Mouse (Mus musculus): ENCODE results near the gene Kdm5a. TPM values are rescaled to one million over a fixed set of nuclear protein-coding genes. Genes with fewer than 3 reads are reported as not detected.
A peak's percentile ranks its signal among the peaks of the same experiment; 100 is the strongest.

Kdm5a gene
- polyA plus RNA-seq, 1 experiment: 75.3 TPM

DNA sequence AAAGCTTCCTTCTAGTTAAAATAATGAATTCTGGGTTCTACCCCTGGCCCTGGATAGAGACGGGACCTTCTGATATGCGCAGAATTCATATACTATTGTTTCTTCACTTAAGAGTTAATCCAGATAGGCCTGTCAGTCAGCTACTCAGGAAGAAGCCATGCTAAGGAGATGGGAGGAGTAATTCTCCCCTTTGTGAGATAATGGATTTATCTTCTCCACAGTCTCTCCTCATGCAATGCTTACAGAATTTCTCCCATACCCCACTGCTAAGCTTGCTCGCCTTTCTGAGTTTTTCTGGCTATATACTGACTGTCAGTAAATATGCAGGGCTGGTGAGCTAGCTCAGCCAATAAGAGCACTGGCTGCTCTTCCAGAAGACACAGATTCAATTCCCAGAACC lies 86.3 kb downstream of the Kdm5a start:
- no peaks in the 10 kb centered on the region for H3K9me3 ChIP-seq (replicated peaks; ENCODE audit: control insufficient read depth, insufficient read depth, low read length, poor library complexity, severe bottlenecking)
- no peaks in the 10 kb centered on the region for H3K4me1 ChIP-seq (ENCODE audit: control insufficient read depth, insufficient read depth, low read length)
- no peaks in the 10 kb centered on the region for H3K36me3 ChIP-seq (ENCODE audit: control insufficient read depth, insufficient read depth, low read length, poor library complexity, severe bottlenecking)
- H3K4me3 ChIP-seq (ENCODE audit: low read depth, low read length): no peak overlapping the region
- H3K27me3 ChIP-seq (ENCODE audit: control insufficient read depth, insufficient read depth, low read length, poor library complexity, severe bottlenecking): no peaks in the 10 kb centered on the region
- H3K9ac ChIP-seq (ENCODE audit: low read depth, poor library complexity, severe bottlenecking): no peak overlapping the region
- no peak overlapping the region for H3K27ac ChIP-seq (ENCODE audit: insufficient read depth, low read length)
- TF ChIP-seq CTCF (IDR thresholded peaks at IDR 0.05; ENCODE audit: low read depth, low read length): no peak
- no peak for TF ChIP-seq EP300 (IDR thresholded peaks at IDR 0.05; ENCODE audit: insufficient read depth, low read depth, low read length)
- no peak for TF ChIP-seq POLR2A (IDR thresholded peaks at IDR 0.05; ENCODE audit: insufficient read depth, low read length)

DNA sequence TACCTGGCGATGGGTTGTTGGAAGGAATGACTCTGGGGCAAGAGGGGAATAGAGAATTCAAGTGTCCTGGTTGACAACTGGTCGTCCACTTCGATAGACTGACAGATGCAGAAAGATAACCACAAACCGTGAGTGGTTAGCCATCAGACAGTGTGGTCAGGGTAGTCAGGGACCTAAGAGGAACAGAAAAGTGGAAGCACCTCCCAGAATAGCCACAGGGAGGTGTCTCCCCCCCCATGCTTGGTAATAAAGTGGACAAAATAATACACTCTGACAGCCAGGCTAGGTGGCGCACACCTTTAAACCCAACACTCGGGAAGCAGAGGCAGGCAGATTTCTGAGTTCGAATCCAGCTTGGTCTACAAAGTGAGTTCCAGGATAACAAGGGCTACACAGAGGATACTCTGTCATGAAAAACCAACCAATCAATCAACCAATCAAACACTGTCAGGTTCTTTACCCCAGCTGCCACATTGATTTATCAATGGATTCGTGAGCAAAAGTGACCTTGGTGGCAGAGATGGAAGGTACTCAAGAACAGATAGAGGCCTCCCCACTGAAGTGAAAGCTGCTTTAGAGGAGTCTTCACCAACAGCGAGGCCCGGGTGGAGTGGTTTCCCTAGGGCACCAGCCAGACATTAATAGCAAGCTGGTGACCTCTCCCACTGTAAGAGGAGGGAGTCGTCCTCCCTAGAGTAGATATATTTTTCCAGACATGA lies 88.6 kb downstream of the Kdm5a start:
- no peaks in the 10 kb centered on the region for H3K9me3 ChIP-seq (replicated peaks; ENCODE audit: control insufficient read depth, insufficient read depth, low read length, poor library complexity, severe bottlenecking)

GRCm38 (mm10) chr6:120453103-120453445 lies 89.2 kb downstream of the Kdm5a start:
- no peaks in the 10 kb centered on the region for H3K36me3 ChIP-seq (ENCODE audit: control insufficient read depth, insufficient read depth, low read length, poor library complexity, severe bottlenecking)
- H3K4me1 ChIP-seq (ENCODE audit: control insufficient read depth, insufficient read depth, low read length): no peaks in the 10 kb centered on the region
- H3K4me3 ChIP-seq (ENCODE audit: low read depth, low read length): no peak overlapping the region
- no peak overlapping the region for H3K27ac ChIP-seq (ENCODE audit: insufficient read depth, low read length)
- no peaks in the 10 kb centered on the region for H3K27me3 ChIP-seq (ENCODE audit: control insufficient read depth, insufficient read depth, low read length, poor library complexity, severe bottlenecking)
- no peak overlapping the region for H3K9ac ChIP-seq (ENCODE audit: low read depth, poor library complexity, severe bottlenecking)
- TF ChIP-seq POLR2A (IDR thresholded peaks at IDR 0.05; ENCODE audit: insufficient read depth, low read length) (no peak), CTCF (IDR thresholded peaks at IDR 0.05; ENCODE audit: low read depth, low read length) (no peak), EP300 (IDR thresholded peaks at IDR 0.05; ENCODE audit: insufficient read depth, low read depth, low read length) (no peak)
- no peaks in the 10 kb centered on the region for H3K9me3 ChIP-seq (replicated peaks; ENCODE audit: control insufficient read depth, insufficient read depth, low read length, poor library complexity, severe bottlenecking)

More for the DNA sequence above, 88.6 kb downstream of the Kdm5a start:
- Histone ChIP-seq H3K9ac (ENCODE audit: low read depth, poor library complexity, severe bottlenecking) (no peak overlapping the region), H3K4me3 (ENCODE audit: low read depth, low read length) (no peak overlapping the region), H3K4me1 (ENCODE audit: control insufficient read depth, insufficient read depth, low read length) (no peaks in the 10 kb centered on the region), H3K27me3 (ENCODE audit: control insufficient read depth, insufficient read depth, low read length, poor library complexity, severe bottlenecking) (no peaks in the 10 kb centered on the region), H3K36me3 (ENCODE audit: control insufficient read depth, insufficient read depth, low read length, poor library complexity, severe bottlenecking) (no peaks in the 10 kb centered on the region), H3K27ac (ENCODE audit: insufficient read depth, low read length) (no peak overlapping the region)
- TF ChIP-seq EP300 (IDR thresholded peaks at IDR 0.05; ENCODE audit: insufficient read depth, low read depth, low read length) (no peak), POLR2A (IDR thresholded peaks at IDR 0.05; ENCODE audit: insufficient read depth, low read length) (no peak), CTCF (IDR thresholded peaks at IDR 0.05; ENCODE audit: low read depth, low read length) (no peak)

GRCm38 (mm10) chr6:120453556-120453955 lies 89.6 kb downstream of the Kdm5a start:
- Histone ChIP-seq H3K4me3 (ENCODE audit: low read depth, low read length) (no peak overlapping the region), H3K36me3 (ENCODE audit: control insufficient read depth, insufficient read depth, low read length, poor library complexity, severe bottlenecking) (no peaks in the 10 kb centered on the region), H3K27ac (ENCODE audit: insufficient read depth, low read length) (no peak overlapping the region), H3K27me3 (ENCODE audit: control insufficient read depth, insufficient read depth, low read length, poor library complexity, severe bottlenecking) (no peaks in the 10 kb centered on the region), H3K4me1 (ENCODE audit: control insufficient read depth, insufficient read depth, low read length) (no peaks in the 10 kb centered on the region), H3K9me3 (replicated peaks; ENCODE audit: control insufficient read depth, insufficient read depth, low read length, poor library complexity, severe bottlenecking) (no peaks in the 10 kb centered on the region), H3K9ac (ENCODE audit: low read depth, poor library complexity, severe bottlenecking) (no peak overlapping the region)
- TF ChIP-seq POLR2A (IDR thresholded peaks at IDR 0.05; ENCODE audit: insufficient read depth, low read length): no peak
- no peak for TF ChIP-seq EP300 (IDR thresholded peaks at IDR 0.05; ENCODE audit: insufficient read depth, low read depth, low read length)
- no peak for TF ChIP-seq CTCF (IDR thresholded peaks at IDR 0.05; ENCODE audit: low read depth, low read length)

DNA sequence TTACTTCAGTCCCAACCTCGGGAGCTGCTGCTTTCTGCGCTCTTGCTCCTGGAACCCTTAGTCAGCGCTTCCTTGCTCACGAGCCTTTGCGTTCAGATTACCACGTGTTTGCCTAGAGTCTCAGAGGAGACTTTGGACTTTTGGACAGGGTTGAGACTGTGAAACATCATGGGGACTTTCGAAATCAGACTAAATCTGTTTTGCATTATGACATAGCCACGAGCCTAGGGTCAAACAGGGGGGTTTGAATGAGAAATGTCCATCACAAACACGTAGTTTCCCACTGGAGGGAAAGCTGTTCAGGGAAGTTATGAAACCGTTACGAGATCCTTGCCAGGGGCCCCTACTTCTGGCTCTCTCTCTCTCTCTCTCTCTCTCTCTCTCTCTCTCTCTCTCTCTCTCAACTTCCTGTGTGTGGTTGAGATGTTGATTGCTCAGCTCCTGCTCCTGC lies 90.7 kb downstream of the Kdm5a start:
- Histone ChIP-seq H3K4me1 (ENCODE audit: control insufficient read depth, insufficient read depth, low read length) (no peaks in the 10 kb centered on the region), H3K4me3 (ENCODE audit: low read depth, low read length) (no peak overlapping the region), H3K9me3 (replicated peaks; ENCODE audit: control insufficient read depth, insufficient read depth, low read length, poor library complexity, severe bottlenecking) (no peaks in the 10 kb centered on the region), H3K27ac (ENCODE audit: insufficient read depth, low read length) (no peak overlapping the region), H3K36me3 (ENCODE audit: control insufficient read depth, insufficient read depth, low read length, poor library complexity, severe bottlenecking) (no peaks in the 10 kb centered on the region), H3K27me3 (ENCODE audit: control insufficient read depth, insufficient read depth, low read length, poor library complexity, severe bottlenecking) (no peaks in the 10 kb centered on the region), H3K9ac (ENCODE audit: low read depth, poor library complexity, severe bottlenecking) (no peak overlapping the region)
- TF ChIP-seq EP300 (IDR thresholded peaks at IDR 0.05; ENCODE audit: insufficient read depth, low read depth, low read length) (no peak), CTCF (IDR thresholded peaks at IDR 0.05; ENCODE audit: low read depth, low read length) (no peak), POLR2A (IDR thresholded peaks at IDR 0.05; ENCODE audit: insufficient read depth, low read length) (no peak)

- Histone ChIP-seq H3K4me3 (ENCODE audit: low read depth, low read length) (no peak overlapping the region), H3K36me3 (ENCODE audit: control insufficient read depth, insufficient read depth, low read length, poor library complexity, severe bottlenecking) (no peaks in the 10 kb centered on the region), H3K9me3 (replicated peaks; ENCODE audit: control insufficient read depth, insufficient read depth, low read length, poor library complexity, severe bottlenecking) (no peaks in the 10 kb centered on the region), H3K27ac (ENCODE audit: insufficient read depth, low read length) (no peak overlapping the region), H3K27me3 (ENCODE audit: control insufficient read depth, insufficient read depth, low read length, poor library complexity, severe bottlenecking) (no peaks in the 10 kb centered on the region), H3K9ac (ENCODE audit: low read depth, poor library complexity, severe bottlenecking) (no peak overlapping the region), H3K4me1 (ENCODE audit: control insufficient read depth, insufficient read depth, low read length) (no peaks in the 10 kb centered on the region)
- TF ChIP-seq POLR2A (IDR thresholded peaks at IDR 0.05; ENCODE audit: insufficient read depth, low read length) (no peak), CTCF (IDR thresholded peaks at IDR 0.05; ENCODE audit: low read depth, low read length) (peak; percentile 31), EP300 (IDR thresholded peaks at IDR 0.05; ENCODE audit: insufficient read depth, low read depth, low read length) (no peak)
Observed at GRCm38 (mm10) chr6:120457074-120457473, 93.2 kb downstream of the Kdm5a start.
